Mouse (Mus musculus) granulocyte monocyte progenitor cell, adult 5-6 weeks (primary cell): ENCODE results near the gene Mrc1. TPM values are rescaled to one million over a fixed set of nuclear protein-coding genes. Genes with fewer than 3 reads are reported as not detected.

ENCODE experiments used
- ATAC-seq: replicated peaks from 2 replicates; pipeline ENCODE4 v1.8.0; 2016; ENCODE audit warnings: mild to moderate bottlenecking, moderate TSS enrichment, inconsistent platforms; ENCODE audit not compliant: poor library complexity, severe bottlenecking
- total RNA-seq, 2 experiments: library from RNA; stranded (forward) in 1 of 2; stranded (reverse) in 1 of 2; fragments of 200-712, 200-1000 nt in 1 of 2; fragments of >200 nt in 1 of 2; fragmentation: Nextera tagmentation in 1 of 2; gene quantifications; 2 replicates each; pipeline ENCODE4 v1.2.3; 2014 to 2017

The Mrc1 gene
- total RNA-seq (2014; fragmentation: Nextera tagmentation) (0.88 and 1.4 TPM in 2 replicates), total RNA-seq (2017) (0.82 and 1.1 TPM in 2 replicates)

- peak; percentile 26 for ATAC-seq
Observed at GRCm38 (mm10) chr2:14229149-14229548, at the start of gene Mrc1. Mrc1 (plus strand) TSS chr2:14229392.

- peak; percentile 85 for ATAC-seq
Observed at GRCm38 (mm10) chr2:14184375-14184774, 44.8 kb upstream of the Mrc1 start.

- ATAC-seq: 0 out of 2 replicates have a peak, but pooled peaks have one; percentile 19
Observed at GRCm38 (mm10) chr2:14190684-14191083, 38.5 kb upstream of the Mrc1 start.

- ATAC-seq: peak; percentile 24
Observed at GRCm38 (mm10) chr2:14191601-14192000, 37.6 kb upstream of the Mrc1 start.

- peak; percentile 98 for ATAC-seq
Observed at GRCm38 (mm10) chr2:14192046-14192445, 37.1 kb upstream of the Mrc1 start.

GRCm38 (mm10) chr2:14198325-14198903 is 30.8 kb upstream of the Mrc1 start:
- ATAC-seq: peak; percentile 31; the same call in 1 of the 2 replicates

- peak; percentile 52 for ATAC-seq
Observed at GRCm38 (mm10) chr2:14199621-14200020, 29.6 kb upstream of the Mrc1 start.

GRCm38 (mm10) chr2:14200879-14201445 is 28.2 kb upstream of the Mrc1 start:
- 0 out of 2 replicates have a peak, but pooled peaks have one; percentile 17 for ATAC-seq

GRCm38 (mm10) chr2:14204308-14204707 is 24.9 kb upstream of the Mrc1 start:
- ATAC-seq: peak; percentile 51

GRCm38 (mm10) chr2:14206798-14207197 is 22.4 kb upstream of the Mrc1 start:
- ATAC-seq: peak; percentile 80

GRCm38 (mm10) chr2:14210731-14211130 is 18.5 kb upstream of the Mrc1 start:
- ATAC-seq: no peak

- ATAC-seq: no peak
Observed at GRCm38 (mm10) chr2:14211606-14212005, 17.6 kb upstream of the Mrc1 start.

- no peak for ATAC-seq
Observed at GRCm38 (mm10) chr2:14214764-14215163, 14.4 kb upstream of the Mrc1 start.

- no peak for ATAC-seq
Observed at GRCm38 (mm10) chr2:14216653-14217052, 12.5 kb upstream of the Mrc1 start.

- ATAC-seq: peak; percentile 55; the same call in 1 of the 2 replicates
Observed at GRCm38 (mm10) chr2:14218126-14218525, 11.1 kb upstream of the Mrc1 start.

- peak; percentile 91 for ATAC-seq
Observed at GRCm38 (mm10) chr2:14224387-14224786, 4.8 kb upstream of the Mrc1 start.

- ATAC-seq: peak; percentile 53
Observed at GRCm38 (mm10) chr2:14228495-14228894, 697 bp upstream of the Mrc1 start.

GRCm38 (mm10) chr2:14229979-14230378 is 787 bp downstream of the Mrc1 start:
- ATAC-seq: no peak

- no peak for ATAC-seq
Observed at GRCm38 (mm10) chr2:14232897-14233296, 3.7 kb downstream of the Mrc1 start.

GRCm38 (mm10) chr2:14233983-14234382 is 4.8 kb downstream of the Mrc1 start:
- ATAC-seq: peak; percentile 77

GRCm38 (mm10) chr2:14235319-14235718 is 6.1 kb downstream of the Mrc1 start:
- no peak for ATAC-seq

GRCm38 (mm10) chr2:14236920-14237319 is 7.7 kb downstream of the Mrc1 start:
- no peak for ATAC-seq
